Mouse (Mus musculus): ENCODE results near the gene Ptx3.
"Not testable (repeated sequence)": the region's sequence is repeated elsewhere in the genome, so short reads cannot be mapped to it uniquely, and the experiment has no call there.

Gene Ptx3

GRCm38 (mm10) chr3:66219655-66220191 lies at the start of gene Ptx3:
Gene Ptx3, plus strand, starts transcription at chr3:66219910.
- DNase-seq: no peak

GRCm38 (mm10) chr3:66172907-66173306 lies 46.8 kb upstream of the Ptx3 start:
- DNase-seq: no peak

GRCm38 (mm10) chr3:66179647-66180046 lies 40.1 kb upstream of the Ptx3 start:
- DNase-seq: no peak

DNA sequence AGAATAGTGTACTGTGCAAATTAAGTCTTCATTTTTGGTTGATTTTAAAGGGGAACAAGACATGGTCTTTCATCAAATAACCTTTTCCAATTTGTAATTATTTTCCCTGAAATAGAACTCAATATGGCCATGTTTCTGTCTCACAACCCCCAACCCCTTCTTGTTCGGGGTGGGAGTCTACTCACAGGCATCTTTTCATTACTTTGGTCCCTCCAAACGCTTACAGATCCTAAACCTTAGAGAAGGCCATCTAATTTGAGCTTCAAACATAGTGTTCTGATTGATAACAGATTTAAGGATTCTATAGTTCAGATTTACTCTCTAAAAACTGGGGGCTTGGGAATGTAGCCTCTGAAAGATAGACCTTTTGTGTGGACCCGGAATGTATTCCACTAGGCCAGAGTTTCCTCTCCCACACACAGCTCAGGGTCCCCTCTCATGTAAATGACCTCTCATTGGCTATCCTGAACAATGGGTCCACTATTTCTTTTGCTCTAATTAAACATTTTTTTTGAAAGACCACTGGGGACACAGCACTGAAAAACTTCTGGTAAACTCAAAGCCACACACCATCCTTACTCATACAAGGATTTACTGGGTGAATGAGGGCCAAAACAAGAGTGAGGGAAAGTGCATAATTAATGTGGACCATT lies 25.7 kb upstream of the Ptx3 start:
- no peak for DNase-seq

- DNase-seq: no peak
Observed at GRCm38 (mm10) chr3:66208836-66209573, 10.7 kb upstream of the Ptx3 start.

DNA sequence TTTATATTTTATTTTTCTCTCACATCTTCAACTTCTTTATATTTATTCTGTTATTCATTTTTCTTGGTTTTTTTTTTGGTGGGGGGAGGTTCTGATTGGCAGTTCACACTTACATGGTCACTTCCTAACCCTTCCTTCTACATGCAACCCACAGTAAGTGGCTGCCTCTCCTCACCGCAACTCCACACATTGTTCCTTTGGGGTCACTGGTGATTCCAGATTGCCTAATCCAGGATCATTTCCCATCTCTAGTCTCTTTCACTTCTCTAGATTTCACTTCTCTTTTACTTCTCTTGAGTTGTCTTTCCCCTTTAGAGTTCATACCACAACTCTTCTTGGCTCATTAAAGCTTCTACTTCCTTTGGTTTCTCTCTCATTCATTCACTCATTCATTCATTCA lies 6.2 kb upstream of the Ptx3 start:
- DNase-seq: no peak

DNA sequence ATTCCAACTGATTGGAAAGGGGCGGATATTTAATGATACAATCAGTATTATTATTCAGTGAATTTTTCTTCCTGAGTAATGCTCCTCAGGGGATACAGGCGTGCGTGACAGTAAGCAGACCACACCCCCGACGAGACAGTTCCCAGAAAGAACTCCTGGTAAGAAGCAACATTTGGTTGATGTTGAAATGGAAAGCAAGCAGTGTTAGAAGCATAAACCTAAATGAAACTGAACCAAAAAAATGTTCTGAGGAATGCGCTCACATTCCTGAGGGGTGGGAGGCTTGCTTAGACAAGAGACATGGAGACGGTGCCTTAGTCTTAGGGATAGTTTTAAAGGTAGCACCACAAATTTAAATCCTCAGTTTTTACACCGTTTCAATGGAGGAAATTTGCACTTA lies 4.0 kb upstream of the Ptx3 start:
- no peak for DNase-seq

- no peak for DNase-seq
Observed at GRCm38 (mm10) chr3:66220554-66221242, 988 bp downstream of the Ptx3 start.

DNA sequence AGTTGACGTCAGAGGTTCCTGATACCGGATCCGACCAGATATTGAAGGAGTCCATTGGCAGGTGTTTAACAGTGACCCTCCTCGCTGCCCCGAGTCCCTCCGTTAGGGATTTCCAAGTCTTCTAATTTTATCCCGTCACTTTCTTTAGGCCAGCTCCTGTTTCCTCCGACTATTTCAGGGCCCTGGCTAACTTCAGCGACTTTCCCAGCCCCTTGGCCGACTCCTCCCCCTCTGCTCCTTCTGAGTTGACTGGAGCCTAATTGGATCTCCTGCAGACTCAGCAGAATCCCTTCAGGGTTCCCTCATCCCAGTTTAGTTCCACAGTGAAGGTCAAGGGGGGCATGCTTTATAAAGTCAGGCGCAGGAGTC lies 1.5 kb downstream of the Ptx3 start:
- no peak for DNase-seq

- no peak for DNase-seq
Observed at GRCm38 (mm10) chr3:66224931-66225537, 5.3 kb downstream of the Ptx3 start.

DNA sequence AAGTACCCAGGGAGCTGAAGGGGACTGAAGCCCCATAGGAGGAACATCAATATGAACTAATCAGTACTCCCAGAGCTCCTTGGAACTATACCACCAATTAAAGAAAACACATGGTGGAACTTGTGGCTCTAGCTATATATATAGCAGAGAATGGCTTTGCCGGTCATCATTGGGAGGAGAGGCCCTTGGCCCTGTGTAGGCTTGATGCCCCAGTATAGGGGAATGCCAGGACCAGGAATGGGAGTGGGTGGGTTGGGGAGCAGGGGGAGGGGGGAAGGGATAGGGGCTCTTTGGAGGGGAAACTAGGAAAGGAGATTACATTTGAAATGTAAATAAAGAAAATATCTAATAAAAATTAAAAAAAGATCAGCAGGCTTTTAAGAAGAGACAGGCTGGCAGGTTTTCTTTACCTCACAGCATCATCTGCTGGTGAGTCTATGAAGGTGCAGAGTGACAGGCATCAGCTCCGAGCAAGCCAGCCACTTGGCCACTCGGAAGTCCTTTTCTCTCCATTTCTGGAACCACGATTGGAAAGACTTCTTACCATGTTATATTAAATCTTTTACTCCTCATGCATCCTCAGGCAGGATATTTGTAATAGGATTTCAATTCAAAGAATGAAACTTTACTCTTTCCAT lies 16.6 kb downstream of the Ptx3 start:
- DNase-seq: not testable (repeated sequence)

DNA sequence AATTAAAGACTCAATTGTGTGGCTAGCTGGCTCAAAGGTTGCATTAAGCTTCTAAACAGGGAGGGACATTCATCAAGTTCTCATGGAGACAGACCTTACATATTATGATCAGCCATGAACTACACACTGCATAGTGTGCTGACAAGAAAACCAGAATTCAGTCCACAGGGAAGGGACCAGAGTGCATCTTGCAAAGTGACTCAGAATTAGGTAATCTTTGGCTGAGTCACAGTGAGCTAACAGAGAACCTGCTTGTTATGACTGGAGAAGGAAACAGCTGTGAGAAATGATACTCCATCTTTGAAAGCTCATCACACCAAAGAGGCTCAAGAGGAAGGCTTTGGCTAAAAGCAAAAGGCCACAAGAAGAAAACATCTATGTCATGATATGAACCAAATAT lies 20.8 kb downstream of the Ptx3 start:
- no peak for DNase-seq

GRCm38 (mm10) chr3:66251842-66252241 lies 32.1 kb downstream of the Ptx3 start:
- DNase-seq: no peak

- DNase-seq: no peak
Observed at GRCm38 (mm10) chr3:66254504-66255105, 34.9 kb downstream of the Ptx3 start.

GRCm38 (mm10) chr3:66262319-66262718 lies 42.6 kb downstream of the Ptx3 start:
- DNase-seq: peak in 1 of 2 experiments; percentile 23

DNA sequence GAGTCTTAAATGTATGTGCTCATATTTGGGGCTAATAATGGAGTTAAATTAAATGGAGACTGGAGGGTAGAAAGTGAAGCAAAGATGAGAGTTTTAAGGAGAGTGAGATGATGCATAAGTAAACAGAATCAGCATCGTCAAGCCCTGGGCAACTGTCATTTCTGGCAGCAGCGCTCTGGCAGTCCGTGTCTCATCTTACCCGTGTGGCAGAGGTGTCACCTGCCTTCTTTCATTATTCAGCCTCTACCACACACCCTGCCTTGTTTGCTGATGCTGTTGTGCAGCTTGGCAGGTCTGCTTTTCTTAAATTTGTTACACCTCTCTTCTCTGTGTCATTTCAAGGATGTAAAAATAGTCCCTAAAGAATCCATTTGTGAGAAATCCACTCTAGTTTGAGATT lies 43.6 kb downstream of the Ptx3 start:
- DNase-seq: no peak
